Mouse (Mus musculus): Measurements from ENCODE around the gene Pi16. TPM values are rescaled to one million over a fixed set of nuclear protein-coding genes. Genes with fewer than 3 reads are reported as not detected.

Pi16 gene
- polyA plus RNA-seq, 1 experiment from 2014 or later, result 1.2 TPM

GRCm38 (mm10) chr17:29311602-29312001 lies 5.9 kb upstream of the Pi16 start:
- WGBS, result 92% methylated on average over 8 of the region's 8 CpGs
- Histone ChIP-seq H3K27ac (ENCODE audit: low read depth, low read length) (no peak overlapping the region), H3K27me3 (replicated peaks; ENCODE audit: control insufficient read depth, insufficient read depth, low read length) (no peaks in the 10 kb centered on the region), H3K9ac (ENCODE audit: low read length) (no peak overlapping the region), H3K36me3 (ENCODE audit: control insufficient read depth, insufficient read depth, low read length) (no peaks in the 10 kb centered on the region), H3K4me2 (ENCODE audit: low read length) (no peak overlapping the region), H3K4me1 (ENCODE audit: control insufficient read depth, insufficient read depth, low read length) (no peaks in the 10 kb centered on the region), H3K4me3 (ENCODE audit: low read depth, low read length) (no peak overlapping the region), H3K9me3 (replicated peaks; ENCODE audit: control insufficient read depth, low read length) (no peaks in the 10 kb centered on the region)
- DNase-seq (ENCODE audit: low spot score) (no peak), ATAC-seq (no peak)

GRCm38 (mm10) chr17:29312082-29312481 lies 5.4 kb upstream of the Pi16 start:
- ATAC-seq (no peak), DNase-seq (ENCODE audit: low spot score) (no peak)
- no peaks in the 10 kb centered on the region for H3K9me3 ChIP-seq (replicated peaks; ENCODE audit: control insufficient read depth, low read length)
- no peaks in the 10 kb centered on the region for H3K36me3 ChIP-seq (ENCODE audit: control insufficient read depth, insufficient read depth, low read length)
- no peaks in the 10 kb centered on the region for H3K27me3 ChIP-seq (replicated peaks; ENCODE audit: control insufficient read depth, insufficient read depth, low read length)
- H3K4me1 ChIP-seq (ENCODE audit: control insufficient read depth, insufficient read depth, low read length), result no peaks in the 10 kb centered on the region
- H3K4me2 ChIP-seq (ENCODE audit: low read length), result no peak overlapping the region
- no peak overlapping the region for H3K9ac ChIP-seq (ENCODE audit: low read length)
- 87% methylated on average over 2 of the region's 2 CpGs for WGBS
- H3K27ac ChIP-seq (ENCODE audit: low read depth, low read length), result no peak overlapping the region
- H3K4me3 ChIP-seq (ENCODE audit: low read depth, low read length), result no peak overlapping the region

GRCm38 (mm10) chr17:29313300-29313699 lies 4.2 kb upstream of the Pi16 start:
- H3K9ac ChIP-seq (ENCODE audit: low read length), result no peak overlapping the region
- H3K27me3 ChIP-seq (replicated peaks; ENCODE audit: control insufficient read depth, insufficient read depth, low read length), result no peaks in the 10 kb centered on the region
- H3K36me3 ChIP-seq (ENCODE audit: control insufficient read depth, insufficient read depth, low read length), result no peaks in the 10 kb centered on the region
- no peak for DNase-seq (ENCODE audit: low spot score)
- ATAC-seq, result no peak
- H3K4me1 ChIP-seq (ENCODE audit: control insufficient read depth, insufficient read depth, low read length), result no peaks in the 10 kb centered on the region
- H3K9me3 ChIP-seq (replicated peaks; ENCODE audit: control insufficient read depth, low read length), result no peaks in the 10 kb centered on the region
- H3K4me2 ChIP-seq (ENCODE audit: low read length), result no peak overlapping the region
- no peak overlapping the region for H3K27ac ChIP-seq (ENCODE audit: low read depth, low read length)
- H3K4me3 ChIP-seq (ENCODE audit: low read depth, low read length), result no peak overlapping the region

GRCm38 (mm10) chr17:29315672-29316465 lies 1.6 kb upstream of the Pi16 start:
- no peak for DNase-seq (ENCODE audit: low spot score)
- H3K27ac ChIP-seq (ENCODE audit: low read depth, low read length), result no peak overlapping the region
- no peak overlapping the region for H3K9ac ChIP-seq (ENCODE audit: low read length)
- H3K9me3 ChIP-seq (replicated peaks; ENCODE audit: control insufficient read depth, low read length), result no peaks in the 10 kb centered on the region
- 49% methylated on average over 9 of the region's 9 CpGs for WGBS
- no peaks in the 10 kb centered on the region for H3K4me1 ChIP-seq (ENCODE audit: control insufficient read depth, insufficient read depth, low read length)
- no peak overlapping the region for H3K4me2 ChIP-seq (ENCODE audit: low read length)
- no peak for ATAC-seq
- no peaks in the 10 kb centered on the region for H3K36me3 ChIP-seq (ENCODE audit: control insufficient read depth, insufficient read depth, low read length)
- no peaks in the 10 kb centered on the region for H3K27me3 ChIP-seq (replicated peaks; ENCODE audit: control insufficient read depth, insufficient read depth, low read length)
- no peak overlapping the region for H3K4me3 ChIP-seq (ENCODE audit: low read depth, low read length)

- Histone ChIP-seq H3K4me2 (ENCODE audit: low read length) (no peak overlapping the region), H3K27me3 (replicated peaks; ENCODE audit: control insufficient read depth, insufficient read depth, low read length) (peaks cover 5% of the 10 kb centered on the region; the same call in 1 of the 2 replicates), H3K36me3 (ENCODE audit: control insufficient read depth, insufficient read depth, low read length) (no peaks in the 10 kb centered on the region), H3K27ac (ENCODE audit: low read depth, low read length) (no peak overlapping the region), H3K9ac (ENCODE audit: low read length) (no peak overlapping the region), H3K4me3 (ENCODE audit: low read depth, low read length) (no peak overlapping the region), H3K4me1 (ENCODE audit: control insufficient read depth, insufficient read depth, low read length) (no peaks in the 10 kb centered on the region), H3K9me3 (replicated peaks; ENCODE audit: control insufficient read depth, low read length) (no peaks in the 10 kb centered on the region)
- ATAC-seq (no peak), DNase-seq (ENCODE audit: low spot score) (no peak)
- WGBS, result 48% methylated on average over 3 of the region's 3 CpGs
Observed at GRCm38 (mm10) chr17:29316891-29317290, 589 bp upstream of the Pi16 start.

GRCm38 (mm10) chr17:29318731-29319250 lies 1.3 kb downstream of the Pi16 start:
- Histone ChIP-seq H3K27me3 (replicated peaks; ENCODE audit: control insufficient read depth, insufficient read depth, low read length) (peaks cover 13% of the 10 kb centered on the region), H3K4me2 (ENCODE audit: low read length) (no peak overlapping the region), H3K4me3 (ENCODE audit: low read depth, low read length) (no peak overlapping the region), H3K4me1 (ENCODE audit: control insufficient read depth, insufficient read depth, low read length) (no peaks in the 10 kb centered on the region), H3K9ac (ENCODE audit: low read length) (no peak overlapping the region), H3K27ac (ENCODE audit: low read depth, low read length) (no peak overlapping the region), H3K36me3 (ENCODE audit: control insufficient read depth, insufficient read depth, low read length) (no peaks in the 10 kb centered on the region), H3K9me3 (replicated peaks; ENCODE audit: control insufficient read depth, low read length) (no peaks in the 10 kb centered on the region)
- no peak for DNase-seq (ENCODE audit: low spot score)
- WGBS, result 57% methylated on average over 6 of the region's 6 CpGs
- no peak for ATAC-seq

GRCm38 (mm10) chr17:29319476-29319875 lies 2.0 kb downstream of the Pi16 start:
- Histone ChIP-seq H3K9me3 (replicated peaks; ENCODE audit: control insufficient read depth, low read length) (no peaks in the 10 kb centered on the region), H3K4me3 (ENCODE audit: low read depth, low read length) (no peak overlapping the region), H3K9ac (ENCODE audit: low read length) (no peak overlapping the region), H3K4me2 (ENCODE audit: low read length) (no peak overlapping the region), H3K36me3 (ENCODE audit: control insufficient read depth, insufficient read depth, low read length) (no peaks in the 10 kb centered on the region), H3K27me3 (replicated peaks; ENCODE audit: control insufficient read depth, insufficient read depth, low read length) (peaks cover 13% of the 10 kb centered on the region), H3K27ac (ENCODE audit: low read depth, low read length) (no peak overlapping the region), H3K4me1 (ENCODE audit: control insufficient read depth, insufficient read depth, low read length) (no peaks in the 10 kb centered on the region)
- WGBS, result 88% methylated on average over 7 of the region's 7 CpGs
- DNase-seq (ENCODE audit: low spot score), result no peak
- no peak for ATAC-seq

GRCm38 (mm10) chr17:29319881-29320639 lies 2.6 kb downstream of the Pi16 start:
- no peak for ATAC-seq
- Histone ChIP-seq H3K4me2 (ENCODE audit: low read length) (no peak overlapping the region), H3K9ac (ENCODE audit: low read length) (no peak overlapping the region)

More at GRCm38 (mm10) chr17:29319881-29320639, 2.6 kb downstream of the Pi16 start:
- no peaks in the 10 kb centered on the region for H3K36me3 ChIP-seq (ENCODE audit: control insufficient read depth, insufficient read depth, low read length)
- 76% methylated on average over 8 of the region's 8 CpGs for WGBS
- no peak for DNase-seq (ENCODE audit: low spot score)
- H3K9me3 ChIP-seq (replicated peaks; ENCODE audit: control insufficient read depth, low read length), result no peaks in the 10 kb centered on the region
- H3K4me1 ChIP-seq (ENCODE audit: control insufficient read depth, insufficient read depth, low read length), result no peaks in the 10 kb centered on the region
- H3K27ac ChIP-seq (ENCODE audit: low read depth, low read length), result no peak overlapping the region
- H3K27me3 ChIP-seq (replicated peaks; ENCODE audit: control insufficient read depth, insufficient read depth, low read length), result peaks cover 13% of the 10 kb centered on the region
- no peak overlapping the region for H3K4me3 ChIP-seq (ENCODE audit: low read depth, low read length)
